Mouse (Mus musculus): ENCODE results near the gene Gm11634.
"Not testable (repeated sequence)": the region's sequence is repeated elsewhere in the genome, so short reads cannot be mapped to it uniquely, and the experiment has no call there.

Gene Gm11634

GRCm38 (mm10) chr11:101616948-101617767, 18.1 kb upstream of the Gm11634 start:
- in situ Hi-C loops (cut with MboI): no loop called here

DNA sequence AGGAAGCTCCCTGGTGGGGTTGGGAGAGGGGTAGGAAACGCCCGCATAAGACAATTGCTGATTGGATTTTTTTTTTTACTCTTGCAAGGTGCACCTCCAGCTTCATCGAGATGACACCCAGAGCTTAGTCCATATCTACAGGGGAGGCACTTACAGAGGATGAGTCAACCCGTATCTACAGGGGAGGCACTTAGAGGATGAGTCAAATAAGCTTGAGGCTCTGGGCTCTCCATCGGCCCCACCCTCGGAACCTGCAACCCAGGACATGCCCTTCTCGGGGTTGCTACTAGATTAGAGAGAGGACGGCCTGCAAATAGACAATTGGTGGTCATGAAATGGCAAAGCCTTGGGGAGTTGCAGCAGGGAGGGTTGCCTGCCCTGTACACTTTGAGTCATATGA, 17.0 kb upstream of the Gm11634 start:
- in situ Hi-C loops (cut with MboI): no loop called here

GRCm38 (mm10) chr11:101615380-101615779, 16.3 kb upstream of the Gm11634 start:
- in situ Hi-C loops (cut with MboI): no loop called here

GRCm38 (mm10) chr11:101614116-101614515, 15.1 kb upstream of the Gm11634 start:
- in situ Hi-C loops (cut with MboI): no loop called here

DNA sequence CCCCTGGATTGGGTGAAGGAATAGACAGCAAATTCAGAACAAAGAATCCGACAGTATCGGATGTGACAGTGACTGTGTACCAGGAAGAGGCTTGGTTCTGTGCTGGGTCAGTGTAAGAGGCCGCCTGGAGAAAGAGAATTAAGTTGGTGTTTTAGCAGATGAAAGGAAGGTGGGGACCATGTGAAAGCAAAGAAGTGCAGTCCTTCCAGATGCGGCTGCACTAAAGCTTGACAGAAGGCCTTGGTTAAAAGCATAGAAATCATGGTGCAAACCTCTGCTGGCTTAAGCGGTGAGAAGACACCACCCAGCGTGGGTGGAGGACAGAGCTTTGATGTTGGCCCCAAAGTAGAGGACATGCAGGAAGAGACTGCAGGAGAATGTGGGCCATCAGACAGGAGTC, 14.5 kb upstream of the Gm11634 start:
- in situ Hi-C loops (cut with MboI): no loop called here

GRCm38 (mm10) chr11:101610445-101610844, 11.4 kb upstream of the Gm11634 start:
- in situ Hi-C loops (cut with MboI): no loop called here

DNA sequence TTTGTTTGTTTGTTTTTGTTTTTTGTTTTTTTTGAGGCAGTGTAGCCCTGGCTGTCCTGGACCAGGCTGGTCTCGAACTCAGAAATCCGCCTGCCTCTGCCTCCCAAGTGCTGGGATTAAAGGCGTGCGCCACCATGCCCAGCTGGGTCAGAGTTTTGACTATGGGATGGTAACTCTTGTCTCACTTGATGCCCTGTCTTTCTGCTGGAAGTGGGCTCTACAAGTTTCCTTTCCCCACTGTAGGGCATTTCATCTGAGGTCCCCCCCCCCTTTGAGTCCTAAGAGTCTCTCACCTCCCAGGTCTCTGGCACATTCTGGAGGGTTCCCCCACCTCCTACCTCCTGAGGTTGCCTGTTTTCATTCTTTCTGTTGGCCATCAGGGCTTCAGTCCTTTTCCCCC, 8.1 kb upstream of the Gm11634 start:
- in situ Hi-C loops (cut with MboI): not testable (repeated sequence)

GRCm38 (mm10) chr11:101604531-101605453, 5.7 kb upstream of the Gm11634 start:
- in situ Hi-C loops (cut with MboI): not testable (repeated sequence)

- in situ Hi-C loops (cut with MboI): no loop called here
These were observed 5.1 kb upstream of the Gm11634 start for GRCm38 (mm10) chr11:101604116-101604515.

DNA sequence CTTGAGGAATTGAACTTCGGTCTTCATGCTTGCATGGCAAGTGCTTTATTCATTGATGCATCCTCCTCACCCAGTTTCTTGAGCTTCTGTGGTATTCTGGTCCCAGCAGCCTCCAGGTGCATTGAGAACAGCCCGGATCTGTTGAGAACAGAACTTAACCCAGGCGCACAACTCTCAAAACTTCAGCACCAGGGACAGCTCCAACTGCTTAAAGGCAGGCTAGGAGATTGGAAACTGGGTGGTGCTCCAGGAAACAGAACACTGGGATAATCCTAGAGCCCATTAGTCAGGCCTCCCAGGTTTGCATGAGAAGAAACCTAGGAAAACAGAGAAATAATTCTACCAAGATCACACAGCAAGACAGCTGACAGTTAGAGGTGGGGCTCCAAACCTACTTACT, 3.4 kb upstream of the Gm11634 start:
- in situ Hi-C loops (cut with MboI): no loop called here

GRCm38 (mm10) chr11:101589989-101590624, 8.9 kb downstream of the Gm11634 start:
- in situ Hi-C loops (cut with MboI): no loop called here

DNA sequence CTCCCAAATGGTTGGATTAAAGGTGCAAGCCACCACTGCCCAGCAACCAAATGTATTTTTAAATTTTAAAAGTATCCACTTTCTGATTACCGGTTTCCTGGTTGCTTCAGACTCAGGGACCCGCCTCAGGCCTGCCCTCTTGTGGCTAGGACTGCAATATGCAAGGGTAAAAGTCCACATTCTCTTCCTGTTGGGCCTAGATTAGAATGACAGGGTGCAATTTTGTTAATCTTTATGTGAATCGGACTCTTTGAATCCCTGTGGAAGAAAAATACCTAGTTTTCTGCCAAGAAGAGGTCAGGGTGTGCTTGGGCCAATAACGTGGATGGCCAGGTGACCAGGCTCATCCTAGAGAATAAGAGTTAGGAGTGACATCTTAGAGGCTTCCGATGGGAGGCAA, 9.6 kb downstream of the Gm11634 start:
- in situ Hi-C loops (cut with MboI): no loop called here

GRCm38 (mm10) chr11:101588868-101589267, 10.2 kb downstream of the Gm11634 start:
- in situ Hi-C loops (cut with MboI): no loop called here

DNA sequence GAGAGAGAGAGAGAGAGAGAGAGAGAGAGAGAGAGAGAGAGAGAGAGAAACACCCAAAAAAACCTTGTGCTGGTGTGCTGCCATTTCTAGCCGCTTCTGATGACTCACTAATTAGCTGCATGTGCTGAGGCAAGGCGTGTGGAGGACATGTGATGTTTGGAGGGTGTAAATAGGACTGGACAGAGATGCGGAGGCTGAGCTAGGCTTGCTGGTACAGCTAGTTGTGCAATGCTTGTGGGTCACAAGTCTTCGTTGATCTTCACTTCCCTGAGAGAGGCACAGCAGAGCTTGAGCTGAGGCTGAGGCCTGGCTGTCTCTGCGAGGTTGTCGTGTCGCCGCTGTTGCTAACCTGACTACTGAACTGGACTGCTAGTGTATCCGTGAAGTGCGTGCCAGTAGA, 11.4 kb downstream of the Gm11634 start:
- in situ Hi-C loops (cut with MboI): no loop called here

GRCm38 (mm10) chr11:101585805-101586204, 13.3 kb downstream of the Gm11634 start:
- in situ Hi-C loops (cut with MboI): no loop called here

DNA sequence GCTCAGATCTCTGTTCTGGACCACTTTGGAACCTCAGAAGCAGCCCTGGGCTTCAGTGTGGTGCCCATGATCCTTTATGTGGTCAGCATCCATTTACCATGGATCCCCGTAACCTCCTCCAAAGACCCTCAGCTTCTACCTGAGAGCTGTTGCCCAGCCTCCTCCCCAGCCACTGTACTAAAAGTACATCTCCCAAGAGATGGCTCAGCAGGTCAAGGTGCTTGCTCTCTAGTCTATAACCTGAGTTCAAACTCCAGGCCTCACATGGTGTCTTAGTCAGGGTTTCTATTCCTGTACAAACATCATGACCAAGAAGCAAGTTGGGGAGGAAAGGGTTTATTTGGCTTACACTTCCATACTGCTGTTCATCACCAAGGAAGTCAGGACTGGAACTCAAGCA, 14.0 kb downstream of the Gm11634 start:
- in situ Hi-C loops (cut with MboI): not testable (repeated sequence)

- in situ Hi-C loops (cut with MboI): no loop called here
These were observed 15.9 kb downstream of the Gm11634 start for GRCm38 (mm10) chr11:101583205-101583604.

DNA sequence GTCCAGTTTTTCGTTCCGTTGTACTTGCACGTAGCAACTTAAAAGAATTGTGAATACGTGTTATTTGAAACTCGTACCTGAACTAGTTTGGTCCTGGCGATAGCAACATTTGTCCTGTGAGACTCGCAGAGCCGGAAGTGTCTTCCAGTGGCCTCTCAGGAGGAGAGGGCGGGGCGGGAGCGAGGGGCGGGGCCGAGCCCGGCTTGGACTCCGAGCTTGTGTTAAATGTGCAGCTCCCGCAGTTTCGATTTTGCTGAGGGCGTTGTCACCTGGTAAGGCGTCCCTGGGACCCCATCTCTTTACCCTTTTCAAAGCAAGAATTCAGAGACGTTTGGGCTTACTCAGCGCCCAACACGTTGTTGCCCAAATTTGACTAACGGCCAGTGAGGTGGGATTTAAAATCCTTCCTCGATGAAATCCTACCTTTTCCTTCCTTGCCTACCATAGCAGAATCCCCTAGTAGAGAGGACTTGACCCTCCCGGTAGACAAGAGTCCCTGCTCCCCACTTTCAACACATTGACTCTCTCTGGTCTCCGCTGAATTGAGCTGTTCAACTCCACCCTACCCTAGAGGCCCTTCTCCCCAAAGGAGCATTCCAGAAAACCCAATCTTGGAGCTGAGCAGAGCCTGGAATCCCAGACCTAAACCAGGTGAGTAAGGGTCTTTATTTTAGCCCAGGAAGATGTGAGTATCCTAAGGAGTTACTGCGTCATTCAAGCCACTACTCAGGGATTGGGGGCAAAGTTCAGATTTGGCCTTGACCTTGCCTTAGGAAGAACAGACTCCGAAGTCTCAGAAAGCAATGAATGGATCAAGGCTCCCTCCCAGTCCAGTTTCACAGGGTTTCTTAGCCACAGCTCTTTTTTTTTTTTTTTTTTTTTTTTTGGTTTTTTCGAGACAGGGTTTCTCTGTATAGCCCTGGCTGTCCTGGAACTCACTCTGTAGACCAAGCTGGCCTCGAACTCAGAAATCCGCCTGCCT, 16.7 kb downstream of the Gm11634 start, which contains the start of gene Tmem106a:
TSS of gene Tmem106a (plus strand) at position 189 of the 982 bp plus-strand sequence.
- in situ Hi-C loops (cut with MboI): no loop called here

DNA sequence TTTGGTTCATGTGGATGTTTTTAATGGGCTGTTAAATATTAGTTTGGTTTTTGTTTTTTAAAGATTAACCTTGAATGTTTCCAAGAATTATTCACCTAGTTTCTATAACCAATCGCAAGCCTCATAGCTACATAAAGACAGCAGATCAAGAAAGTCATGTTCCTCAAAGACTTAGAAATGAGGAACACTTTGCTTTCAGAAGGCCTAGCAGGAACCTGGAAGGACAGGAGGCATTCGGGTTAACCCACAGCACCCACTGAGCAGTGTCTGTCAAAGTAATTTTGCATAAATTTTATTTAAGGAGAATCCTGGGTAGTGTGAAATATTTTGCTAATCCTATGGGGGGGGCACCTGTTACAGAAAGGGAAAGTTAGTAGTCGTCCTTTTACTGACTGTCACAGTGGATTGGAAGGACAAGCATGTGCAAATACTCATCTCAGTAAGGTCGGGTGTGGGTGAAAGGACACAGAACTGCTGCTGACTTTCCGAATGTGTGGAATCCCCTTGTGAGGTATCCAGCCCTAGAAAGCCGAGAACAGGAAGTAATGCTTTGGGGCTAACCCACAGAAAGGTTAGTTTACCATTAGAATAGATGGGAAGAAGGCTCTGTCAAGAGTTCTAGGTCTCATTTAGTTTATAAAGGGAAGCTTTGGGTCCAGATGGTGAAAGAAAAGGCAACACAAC, 17.8 kb downstream of the Gm11634 start:
- in situ Hi-C loops (cut with MboI): no loop called here

DNA sequence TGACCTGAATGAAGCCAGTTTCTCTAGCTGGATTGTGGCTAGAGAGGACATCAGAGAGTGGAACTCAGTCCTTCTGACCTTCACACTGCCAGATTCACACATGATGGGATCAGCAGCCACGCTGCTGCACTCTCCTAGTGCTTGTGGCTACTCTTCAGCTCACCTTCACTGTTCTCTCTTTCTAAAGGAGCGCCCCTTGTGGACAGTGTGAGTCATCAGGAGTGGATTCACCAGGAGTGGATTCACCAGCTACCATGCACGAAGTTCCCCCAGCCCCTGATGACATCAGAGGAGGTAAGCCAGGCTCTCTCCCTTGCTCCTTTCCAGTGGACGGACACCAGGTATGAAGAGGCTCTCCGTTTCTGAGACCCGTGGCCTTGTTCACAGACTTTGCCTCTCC, 22.9 kb downstream of the Gm11634 start:
- in situ Hi-C loops (cut with MboI): no loop called here

All from mature B cell (primary cell).